Mouse (Mus musculus) cerebellum, postnatal 10 days (tissue): ENCODE measurements around the gene Ddah1.
"Not testable (repeated sequence)": the region's sequence is repeated elsewhere in the genome, so short reads cannot be mapped to it uniquely, and the experiment has no call there.

Experiments
- DNase-seq, 2 experiments: peaks; one replicate each; pipeline ENCODE4 v3.0.0; 2021; ENCODE audit warnings: mixed read lengths in 2 of 2

Gene Ddah1

DNA sequence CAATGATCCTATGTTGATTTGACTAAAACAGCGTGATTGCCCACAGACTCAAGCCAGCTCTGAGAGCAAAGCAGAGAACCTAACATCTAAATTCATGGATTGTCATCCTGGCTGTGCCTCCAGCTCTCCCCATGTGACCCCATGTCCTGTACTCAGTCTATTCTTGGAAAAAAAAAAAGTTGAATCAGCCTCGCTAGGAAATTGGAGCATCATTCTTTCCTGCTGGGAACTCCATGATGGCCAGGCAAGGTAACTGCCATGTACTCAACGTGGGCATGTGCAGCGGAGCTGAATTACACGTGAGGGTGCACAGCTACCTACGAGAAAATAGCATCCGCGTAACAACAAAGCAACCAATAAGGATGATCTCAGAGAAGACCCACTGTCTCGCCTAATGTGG lies 114.2 kb downstream of the Ddah1 start:
- DNase-seq, result peak; percentile 24 to 31

GRCm38 (mm10) chr3:145873271-145873670 lies 114.8 kb downstream of the Ddah1 start:
- no peak for DNase-seq

DNA sequence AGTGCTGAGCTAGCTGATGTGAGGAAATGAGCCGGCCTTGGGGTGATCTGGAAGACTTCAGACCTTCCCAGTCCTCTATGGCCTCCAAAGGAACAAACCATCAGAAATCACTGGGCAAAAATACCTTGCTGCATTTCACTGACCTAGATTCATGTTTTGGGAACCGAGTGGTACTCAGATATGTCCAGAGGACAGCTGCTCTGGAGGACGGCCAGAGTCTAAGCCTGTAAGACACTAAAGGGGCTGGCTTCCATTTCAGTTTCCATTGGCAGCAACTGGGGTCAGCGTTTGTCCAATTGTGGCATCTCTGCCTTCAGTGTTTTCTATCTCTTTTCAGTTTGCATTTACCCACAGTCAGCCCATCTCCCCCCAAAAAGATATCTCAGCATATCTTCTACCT lies 115.7 kb downstream of the Ddah1 start:
- DNase-seq, result peak; percentile 74 to 75

- no peak for DNase-seq
These were observed 117.6 kb downstream of the Ddah1 start for GRCm38 (mm10) chr3:145876120-145876519.

DNA sequence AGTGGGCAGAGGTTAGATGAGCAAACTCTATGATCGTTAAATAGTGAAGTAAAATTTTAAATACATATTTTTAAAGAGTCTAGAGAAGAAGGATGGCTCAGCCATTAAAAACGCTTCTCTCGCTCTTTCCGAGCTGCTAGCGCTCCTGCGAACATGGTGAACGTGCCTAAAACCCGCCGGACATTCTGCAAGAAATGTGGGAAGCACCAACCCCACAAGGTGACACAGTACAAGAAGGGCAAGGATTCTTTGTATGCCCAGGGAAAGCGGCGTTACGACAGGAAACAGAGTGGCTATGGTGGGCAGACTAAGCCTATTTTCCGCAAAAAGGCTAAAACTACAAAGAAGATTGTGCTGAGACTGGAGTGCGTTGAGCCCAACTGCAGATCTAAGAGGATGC lies 120.4 kb downstream of the Ddah1 start:
- DNase-seq, result not testable (repeated sequence)

GRCm38 (mm10) chr3:145880335-145880734 lies 121.9 kb downstream of the Ddah1 start:
- DNase-seq, result no peak

- no peak for DNase-seq
These were observed 123.8 kb downstream of the Ddah1 start for GRCm38 (mm10) chr3:145882076-145882874.

GRCm38 (mm10) chr3:145883233-145883632 lies 124.8 kb downstream of the Ddah1 start:
- no peak for DNase-seq

DNA sequence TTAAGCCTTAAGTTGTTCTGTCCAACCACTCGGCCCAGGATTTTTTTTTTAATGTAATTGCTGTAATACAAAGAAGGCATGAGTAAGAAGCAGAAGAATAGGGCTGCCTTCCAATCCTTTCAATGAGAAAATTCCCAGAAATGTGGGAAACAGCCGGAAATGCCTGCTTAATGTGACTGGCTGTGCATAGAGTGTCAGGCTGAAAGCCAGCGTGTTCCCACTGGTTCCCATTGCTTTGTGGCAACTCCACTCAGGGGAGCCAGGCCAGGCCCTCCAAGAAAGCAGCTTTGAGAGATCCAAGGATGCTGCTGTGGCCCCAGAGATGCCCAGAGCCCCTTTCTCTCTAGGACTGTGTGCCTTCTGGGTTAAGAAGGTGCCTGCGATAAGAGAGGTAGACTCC lies 126.9 kb downstream of the Ddah1 start:
- DNase-seq, result peak; percentile 34 to 62

DNA sequence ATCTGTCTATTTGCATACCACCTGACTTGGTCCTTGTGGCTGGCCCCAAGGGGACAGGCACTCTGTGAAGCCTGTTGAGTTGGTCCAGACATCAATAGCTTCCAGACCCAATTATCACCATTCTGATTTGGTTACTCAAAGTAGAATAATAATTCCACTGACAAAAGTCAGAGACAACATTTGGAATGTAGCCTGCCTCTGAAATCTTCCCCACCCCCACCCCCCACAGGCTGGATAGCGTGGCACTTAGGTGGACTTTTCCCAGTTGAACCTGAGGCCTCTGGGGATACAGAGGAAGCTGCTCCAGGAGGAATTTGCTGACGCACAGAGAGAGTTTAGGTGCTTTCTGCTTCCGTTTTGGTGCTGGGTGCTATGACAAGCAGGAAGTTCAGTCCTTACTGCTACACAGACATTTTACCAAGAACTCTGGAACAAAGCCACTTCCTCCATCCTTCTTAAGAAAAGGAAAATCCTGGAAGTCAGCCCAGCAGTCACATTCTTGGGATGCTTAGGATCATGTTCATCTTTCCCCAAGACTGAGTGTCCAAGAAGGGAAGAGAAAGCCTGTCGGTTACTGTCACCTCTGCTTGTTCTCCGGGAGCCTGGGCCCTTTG lies 127.5 kb downstream of the Ddah1 start:
- DNase-seq, result no peak

- no peak for DNase-seq
These were observed 129.0 kb downstream of the Ddah1 start for GRCm38 (mm10) chr3:145887430-145887971.

- DNase-seq, result peak in 1 of 2 experiments; percentile 13
These were observed 132.1 kb downstream of the Ddah1 start for GRCm38 (mm10) chr3:145890346-145891132.

GRCm38 (mm10) chr3:145892451-145892850 lies 134.0 kb downstream of the Ddah1 start:
- no peak for DNase-seq

GRCm38 (mm10) chr3:145894131-145894530 lies 135.7 kb downstream of the Ddah1 start:
- peak in 1 of 2 experiments; percentile 18 for DNase-seq

DNA sequence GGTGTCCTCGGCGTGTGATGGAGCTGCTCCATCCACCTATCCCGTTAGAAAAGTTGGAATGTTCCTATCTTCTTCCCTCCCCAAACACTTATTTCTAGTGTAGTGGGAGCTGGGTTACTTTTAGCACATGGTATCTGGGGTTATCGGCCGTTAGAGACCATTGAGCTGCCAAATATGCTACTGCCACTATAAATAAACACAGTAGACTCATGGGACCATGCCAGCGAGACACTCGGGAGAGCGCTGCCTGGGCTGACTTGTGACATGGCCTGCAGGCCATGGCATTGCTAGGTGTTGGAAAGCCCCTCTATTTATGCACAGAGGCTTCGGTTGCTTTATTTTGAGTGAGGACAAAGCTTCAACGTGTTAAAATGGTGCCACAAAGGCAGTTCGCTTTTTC lies 139.3 kb downstream of the Ddah1 start:
- DNase-seq, result no peak

DNA sequence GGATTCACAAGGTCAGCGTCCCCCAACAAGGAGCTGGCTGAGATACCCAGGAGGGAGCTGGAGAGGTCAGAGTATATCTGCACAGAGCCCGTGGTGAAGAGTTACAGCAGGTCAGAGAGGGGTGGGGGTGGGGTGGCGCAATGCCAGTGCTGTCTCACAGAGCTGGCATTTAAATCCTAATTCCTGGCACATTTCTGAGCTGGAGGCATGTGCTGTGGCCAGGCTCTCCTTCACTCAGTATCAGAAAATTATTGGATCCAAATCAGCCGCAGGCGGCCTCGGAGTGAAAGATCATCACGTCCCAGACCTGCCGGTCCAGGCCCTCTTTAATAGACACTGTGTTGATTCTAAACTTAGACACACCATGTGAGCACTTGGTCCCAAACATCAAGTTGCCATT lies 141.4 kb downstream of the Ddah1 start:
- DNase-seq, result peak; percentile 51 to 60

- DNase-seq, result no peak
These were observed 145.1 kb downstream of the Ddah1 start for GRCm38 (mm10) chr3:145903530-145903929.

DNA sequence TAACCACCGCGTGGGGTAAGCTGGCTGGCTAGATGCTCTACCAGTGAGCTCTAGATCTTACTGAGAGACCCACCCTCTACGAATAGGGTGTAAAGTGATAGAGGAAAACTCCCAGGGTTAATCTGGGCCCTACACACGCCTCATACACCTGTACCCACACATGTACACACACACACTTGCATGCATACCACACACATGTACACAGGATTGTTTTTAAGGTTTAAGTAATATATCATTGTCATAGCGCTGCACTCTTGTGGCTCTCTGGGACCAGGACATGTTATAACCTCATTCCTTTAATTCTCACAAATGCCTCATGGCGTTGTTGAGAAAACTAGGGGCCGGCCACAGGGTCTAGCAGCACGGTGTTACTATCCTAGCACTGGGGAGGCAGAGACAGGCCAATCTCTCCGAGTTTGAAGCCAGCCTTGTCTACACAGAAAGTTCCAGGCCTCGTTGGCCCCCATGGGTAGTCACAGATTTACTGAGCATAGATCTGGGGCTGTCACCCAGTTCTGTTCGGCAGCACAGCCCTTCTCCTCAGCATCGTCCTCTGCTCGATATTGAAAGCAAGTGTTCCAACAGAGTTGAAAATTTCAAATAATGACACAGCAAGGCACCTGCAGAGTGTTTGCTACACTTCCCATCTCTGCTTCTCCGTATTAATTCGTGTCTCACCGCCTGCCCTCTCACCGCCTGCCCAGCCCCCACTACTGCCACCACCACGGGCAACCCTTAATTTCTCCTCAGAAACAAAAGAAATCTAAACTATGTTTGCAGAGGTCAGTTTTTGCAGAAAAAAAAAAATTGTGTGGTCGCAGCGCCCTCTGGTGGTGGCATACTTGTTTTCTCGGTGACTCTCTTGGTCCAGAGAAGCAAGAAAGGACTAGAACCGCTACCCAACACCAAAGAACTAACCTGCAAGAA lies 146.6 kb downstream of the Ddah1 start:
- peak; percentile 81 to 88 for DNase-seq

DNA sequence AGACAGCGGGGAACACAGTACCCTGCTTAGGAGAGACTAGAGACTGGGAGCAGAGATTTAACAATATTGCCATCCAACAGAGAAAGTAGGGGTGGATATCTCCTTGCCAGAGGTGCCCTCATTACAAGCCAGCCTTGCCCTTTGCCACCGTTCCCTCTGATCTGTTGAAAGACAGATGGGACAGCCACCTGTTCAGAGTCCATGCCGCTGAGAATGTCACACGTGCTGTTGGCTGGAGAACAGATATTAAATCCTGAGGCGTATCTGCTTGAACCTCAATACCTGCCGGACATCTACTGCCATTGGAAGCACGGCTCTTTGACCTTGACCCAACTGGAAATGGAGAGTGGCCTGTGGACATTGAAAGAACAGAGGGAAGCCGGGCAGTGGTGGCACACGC lies 148.1 kb downstream of the Ddah1 start:
- no peak for DNase-seq

DNA sequence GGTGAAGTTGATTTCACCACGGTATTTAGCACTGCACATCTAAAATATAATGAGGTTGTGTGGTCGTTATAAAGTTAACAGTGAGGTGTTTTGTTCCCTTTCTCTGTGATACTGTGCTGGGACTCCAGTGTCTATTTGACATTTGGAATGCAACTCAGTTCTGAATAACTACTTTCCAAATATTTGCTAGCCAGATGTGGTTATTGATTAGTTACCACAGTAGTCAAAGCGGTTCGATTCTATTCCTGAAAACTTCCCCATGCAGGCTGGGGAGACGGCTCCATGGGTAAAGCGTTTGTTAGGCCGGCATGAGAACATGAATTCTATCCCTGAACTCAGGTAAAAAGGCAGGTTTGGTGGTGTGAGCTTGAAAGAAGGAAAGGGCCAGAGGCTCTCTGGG lies 154.0 kb downstream of the Ddah1 start:
- no peak for DNase-seq

GRCm38 (mm10) chr3:145913263-145913662 lies 154.8 kb downstream of the Ddah1 start:
- DNase-seq, result no peak

- DNase-seq, result not testable (repeated sequence)
These were observed 155.5 kb downstream of the Ddah1 start for GRCm38 (mm10) chr3:145913942-145914341.
